Mouse (Mus musculus) bone marrow macrophage, adult 2 months (primary cell): ENCODE measurements at regions not wholly inside any gene's neighbourhood (a gene's known extent, or its start where the extent isn't known, plus 50 kb on each side); places are given as distances from the start of the nearest gene placed in this dataset.

Source experiments
- CTCF ChIP-seq: IDR thresholded peaks from 2 replicates; pipeline ENCODE4 v1.5.1; 2012; ENCODE audit warnings: low read depth, mild to moderate bottlenecking, low read length, moderate library complexity
- POLR2A ChIP-seq: IDR thresholded peaks from 2 replicates; pipeline ENCODE4 v1.6.1; 2012; ENCODE audit warnings: mild to moderate bottlenecking, low read depth, low read length, borderline replicate concordance

DNA sequence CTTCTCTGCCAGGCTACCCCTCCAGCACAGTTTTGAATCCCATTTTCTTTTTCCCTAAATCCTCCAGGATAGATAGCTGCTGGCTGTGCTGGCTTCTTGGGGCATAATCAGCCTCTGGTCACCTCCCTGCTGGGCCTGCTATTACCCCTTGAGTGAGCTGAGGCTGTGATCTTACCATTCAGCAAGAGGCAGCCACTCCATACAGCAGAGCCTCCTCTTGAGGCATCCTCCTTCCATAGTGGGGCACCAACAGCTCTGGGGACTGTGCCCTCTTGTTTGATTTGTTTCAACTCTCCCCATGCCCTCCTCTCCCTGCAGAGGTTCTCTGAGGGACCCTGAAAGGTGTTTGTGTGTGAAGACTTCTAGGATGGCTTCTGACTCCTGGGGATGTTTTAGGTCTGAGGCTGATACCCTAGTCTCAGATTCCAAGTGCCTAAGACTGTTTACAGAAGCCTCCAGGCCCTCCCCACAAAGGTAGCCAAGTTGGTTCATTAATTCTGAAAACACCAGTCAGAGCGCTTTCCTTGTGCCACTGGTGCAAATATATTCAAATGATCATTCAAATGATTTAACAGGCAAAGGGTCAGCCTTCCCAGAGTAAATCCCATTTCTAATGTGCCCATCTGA lies 343.9 kb downstream of the Eipr1 start:
- TF ChIP-seq CTCF (no peak), POLR2A (no peak)
